Mouse (Mus musculus) embryonic facial prominence, embryonic 12.5 days (tissue): ENCODE data around the gene Kcnk7. TPM values are rescaled to one million over a fixed set of nuclear protein-coding genes. Genes with fewer than 3 reads are reported as not detected.
A peak's percentile ranks its signal among the peaks of the same experiment; 100 is the strongest.

Source experiments
- ATAC-seq: fragments of 200-750 bp; cut with Nextera tagmentation; 2 replicates; pipeline ENCODE4 v1.8.0; 2017; ENCODE audit not compliant: insufficient number of reproducible peaks, insufficient read depth, low FRiP score, low TSS enrichment
- H3K27ac ChIP-seq: fragments of 300-500 bp; sonication (generic); 2 replicates; pipeline ENCODE4 v1.5.1; 2016; ENCODE audit warnings: mild to moderate bottlenecking
- H3K27me3 ChIP-seq: fragments of 300-500 bp; sonication (generic); 2 replicates; pipeline ENCODE4 v1.6.1; 2016; ENCODE audit warnings: mild to moderate bottlenecking, moderate library complexity
- H3K36me3 ChIP-seq: fragments of 300-500 bp; sonication (generic); 2 replicates; pipeline ENCODE4 v1.6.1; 2016; ENCODE audit warnings: mild to moderate bottlenecking
- H3K4me1 ChIP-seq: fragments of 300-500 bp; sonication (generic); 2 replicates; pipeline ENCODE4 v1.6.1; 2016
- H3K4me2 ChIP-seq: fragments of 300-500 bp; sonication (generic); replicated peaks from 2 replicates; pipeline ENCODE4 v1.6.1; 2016; ENCODE audit warnings: mild to moderate bottlenecking, moderate library complexity
- H3K4me3 ChIP-seq: fragments of 300-500 bp; sonication (generic); 2 replicates; pipeline ENCODE4 v1.5.1; 2016; ENCODE audit warnings: mild to moderate bottlenecking
- H3K9ac ChIP-seq: fragments of 300-500 bp; sonication (generic); 2 replicates; pipeline ENCODE4 v1.6.1; 2016; ENCODE audit warnings: mild to moderate bottlenecking, moderate library complexity
- H3K9me3 ChIP-seq: fragments of 300-500 bp; sonication (generic); 2 replicates; pipeline ENCODE4 v1.6.1; 2016; ENCODE audit warnings: mild to moderate bottlenecking, moderate library complexity
- WGBS: fragments of 180-500 bp; shearing (Covaris S2); methylation state at CpG from one replicate; pipeline ENCODE4 v1.1.7; 2016; 5-methylcytosine and 5-hydroxymethylcytosine counted together
- polyA plus RNA-seq: library from polyadenylated mRNA; unstranded; fragments of >200 nt; fragmentation: Nextera tagmentation; extraction: Ambion mirVana; gene quantifications from 2 replicates; pipeline ENCODE4 v1.2.1, GENCODE M21; 2016

Gene Kcnk7
- 0.24 TPM in 1 of 2 replicates, not detected in the other for polyA plus RNA-seq

- Histone ChIP-seq H3K36me3 (peaks cover 66% of the 10 kb centered on the region), H3K9me3 (no peaks in the 10 kb centered on the region), H3K27ac (peak within 1 kb of the TSS; percentile 50), H3K9ac (peak within 1 kb of the TSS; percentile 10; the same call in 1 of the 2 replicates), H3K4me1 (peaks cover 9% of the 10 kb centered on the region), H3K4me2 (no peak within 1 kb of the TSS), H3K27me3 (no peaks in the 10 kb centered on the region), H3K4me3 (no peak within 1 kb of the TSS)
- 80% methylated on average over 17 of the region's 17 CpGs for WGBS
- no peak for ATAC-seq
Measured at GRCm38 (mm10) chr19:5704163-5704800, at the start of gene Kcnk7. Kcnk7 (plus strand) TSS chr19:5704367.

GRCm38 (mm10) chr19:5654720-5655298, 49.4 kb upstream of the Kcnk7 start:
- WGBS, result 8% methylated on average over 43 of the region's 43 CpGs
- Histone ChIP-seq H3K27ac (no peak overlapping the region), H3K4me2 (peak overlapping the region; percentile 81), H3K36me3 (peaks cover 27% of the 10 kb centered on the region), H3K9ac (peak overlapping the region; percentile 47), H3K4me1 (peaks cover 19% of the 10 kb centered on the region), H3K4me3 (peak overlapping the region; percentile 49), H3K9me3 (no peaks in the 10 kb centered on the region), H3K27me3 (peaks cover 27% of the 10 kb centered on the region)
- no peak for ATAC-seq

GRCm38 (mm10) chr19:5660942-5661751, 43.0 kb upstream of the Kcnk7 start:
- Histone ChIP-seq H3K27ac (no peak overlapping the region), H3K4me2 (no peak overlapping the region), H3K4me3 (no peak overlapping the region)

GRCm38 (mm10) chr19:5662310-5662709, 41.9 kb upstream of the Kcnk7 start:
- H3K27me3 ChIP-seq, result no peaks in the 10 kb centered on the region
- no peak for ATAC-seq
- peak overlapping the region; percentile 41 for H3K4me3 ChIP-seq
- H3K9me3 ChIP-seq, result no peaks in the 10 kb centered on the region
- H3K9ac ChIP-seq, result no peak overlapping the region; the same call in 1 of the 2 replicates
- peaks cover 34% of the 10 kb centered on the region for H3K36me3 ChIP-seq
- H3K27ac ChIP-seq, result peak overlapping the region; percentile 82; the same call in 1 of the 2 replicates
- WGBS, result 72% methylated on average over 8 of the region's 8 CpGs
- peak overlapping the region; percentile 52 for H3K4me2 ChIP-seq
- H3K4me1 ChIP-seq, result peaks cover 11% of the 10 kb centered on the region

More at GRCm38 (mm10) chr19:5660942-5661751, 43.0 kb upstream of the Kcnk7 start:
- Histone ChIP-seq H3K27me3 (peaks cover 3% of the 10 kb centered on the region; the same call in 1 of the 2 replicates), H3K4me1 (peaks cover 11% of the 10 kb centered on the region), H3K9me3 (no peaks in the 10 kb centered on the region), H3K9ac (no peak overlapping the region), H3K36me3 (peaks cover 22% of the 10 kb centered on the region)
- 83% methylated on average over 16 of the region's 16 CpGs for WGBS
- ATAC-seq, result no peak

- H3K9ac ChIP-seq, result peak within 1 kb of the TSS; percentile 57
- under 1% methylated on average over 32 of the region's 32 CpGs for WGBS
- peak within 1 kb of the TSS; percentile 41 for H3K4me3 ChIP-seq
- peak; percentile 87 for ATAC-seq
- H3K9me3 ChIP-seq, result no peaks in the 10 kb centered on the region
- peaks cover 42% of the 10 kb centered on the region for H3K36me3 ChIP-seq
- H3K27ac ChIP-seq, result peak within 1 kb of the TSS; percentile 82
- H3K4me2 ChIP-seq, result peak within 1 kb of the TSS; percentile 52
- peaks cover 11% of the 10 kb centered on the region for H3K4me1 ChIP-seq
- no peaks in the 10 kb centered on the region for H3K27me3 ChIP-seq
Measured at GRCm38 (mm10) chr19:5662981-5663913, 40.9 kb upstream of the Kcnk7 start, which contains the start of gene Sipa1. Sipa1 (minus strand) TSS chr19:5663707.

GRCm38 (mm10) chr19:5664669-5665257, 39.4 kb upstream of the Kcnk7 start:
- H3K36me3 ChIP-seq, result peaks cover 51% of the 10 kb centered on the region

GRCm38 (mm10) chr19:5665465-5665864, 38.7 kb upstream of the Kcnk7 start:
- no peak overlapping the region for H3K9ac ChIP-seq
- peaks cover 58% of the 10 kb centered on the region for H3K36me3 ChIP-seq
- H3K4me3 ChIP-seq, result no peak overlapping the region
- no peaks in the 10 kb centered on the region for H3K9me3 ChIP-seq
- 94% methylated on average over 15 of the region's 15 CpGs for WGBS
- ATAC-seq, result no peak
- peaks cover 11% of the 10 kb centered on the region for H3K4me1 ChIP-seq
- no peak overlapping the region for H3K4me2 ChIP-seq
- H3K27ac ChIP-seq, result no peak overlapping the region
- H3K27me3 ChIP-seq, result no peaks in the 10 kb centered on the region

More at GRCm38 (mm10) chr19:5664669-5665257, 39.4 kb upstream of the Kcnk7 start:
- Histone ChIP-seq H3K27me3 (no peaks in the 10 kb centered on the region), H3K4me3 (no peak overlapping the region), H3K27ac (no peak overlapping the region), H3K4me1 (peaks cover 11% of the 10 kb centered on the region), H3K9ac (no peak overlapping the region), H3K4me2 (no peak overlapping the region), H3K9me3 (no peaks in the 10 kb centered on the region)
- no peak for ATAC-seq
- 90% methylated on average over 10 of the region's 10 CpGs for WGBS

- 94% methylated on average over 18 of the region's 18 CpGs for WGBS
- Histone ChIP-seq H3K4me2 (no peak overlapping the region), H3K4me1 (peaks cover 9% of the 10 kb centered on the region), H3K9ac (no peak overlapping the region), H3K27me3 (no peaks in the 10 kb centered on the region), H3K27ac (no peak overlapping the region), H3K4me3 (no peak overlapping the region), H3K36me3 (peaks cover 67% of the 10 kb centered on the region), H3K9me3 (no peaks in the 10 kb centered on the region)
- no peak for ATAC-seq
Measured at GRCm38 (mm10) chr19:5666386-5666785, 37.8 kb upstream of the Kcnk7 start.

- Histone ChIP-seq H3K36me3 (peaks cover 87% of the 10 kb centered on the region), H3K9ac (no peak overlapping the region), H3K4me1 (no peaks in the 10 kb centered on the region; the same call in 1 of the 2 replicates), H3K4me3 (no peak overlapping the region), H3K9me3 (no peaks in the 10 kb centered on the region), H3K27me3 (no peaks in the 10 kb centered on the region), H3K4me2 (no peak overlapping the region), H3K27ac (no peak overlapping the region)
- no peak for ATAC-seq
- WGBS, result 90% methylated on average over 4 of the region's 4 CpGs
Measured at GRCm38 (mm10) chr19:5668372-5668771, 35.8 kb upstream of the Kcnk7 start.

GRCm38 (mm10) chr19:5680432-5680831, 23.7 kb upstream of the Kcnk7 start:
- Histone ChIP-seq H3K9ac (no peak overlapping the region), H3K4me1 (no peaks in the 10 kb centered on the region), H3K27me3 (no peaks in the 10 kb centered on the region), H3K36me3 (peaks cover 92% of the 10 kb centered on the region), H3K27ac (no peak overlapping the region), H3K9me3 (no peaks in the 10 kb centered on the region), H3K4me2 (no peak overlapping the region), H3K4me3 (no peak overlapping the region)
- ATAC-seq, result no peak
- 93% methylated on average over 4 of the region's 4 CpGs for WGBS
